ENCODE assay signal across 12 mouse cellular contexts in genomic region chr5:129244392-129244791, GRCm38 (mm10).
"Had no signal": no experiment of that assay in that cellular context is flagged by ENCODE, and none has a peak within 500 bp of the region (broad histone marks: within the 10 kb centered on the region; RNA-seq: fewer than 3 reads in every experiment).

No protein-coding gene starts in this region.

- H3K9ac ChIP-seq: kidney, embryonic 15.5 days; limb, embryonic 12.5 days; liver, embryonic 14.5 days; neural tube, embryonic 12.5 days had no signal

- H3K4me2 ChIP-seq: kidney, embryonic 15.5 days; limb, embryonic 12.5 days; neural tube, embryonic 12.5 days had no signal

- H3K9me3 ChIP-seq: kidney, embryonic 15.5 days; limb, embryonic 12.5 days; neural tube, embryonic 12.5 days had no signal

- DNase-seq: kidney, postnatal 4 days; liver; lung, adult 18-20 months; midbrain, embryonic 14.5 days; thymus, postnatal 4 days had no signal

- H3K27me3 ChIP-seq: neural tube, embryonic 12.5 days had no signal

- ATAC-seq: intestine, postnatal 0 days had no signal

- H3K4me1 ChIP-seq: kidney, embryonic 15.5 days had no signal

- H3K27ac ChIP-seq: kidney, embryonic 15.5 days; layer of hippocampus, adult 2 months; limb, embryonic 12.5 days; liver, embryonic 14.5 days; neural tube, embryonic 12.5 days; stomach, postnatal 0 days had no signal

- H3K4me3 ChIP-seq: kidney, embryonic 15.5 days; layer of hippocampus, adult 2 months; limb, embryonic 12.5 days; neural tube, embryonic 12.5 days had no signal

- H3K36me3 ChIP-seq: kidney, embryonic 15.5 days; limb, embryonic 12.5 days; neural tube, embryonic 12.5 days had no signal
